Mouse (Mus musculus) gastrocnemius, postnatal 25 days (tissue): Measurements from ENCODE around the gene Ppp1r12b. TPM values are rescaled to one million over a fixed set of nuclear protein-coding genes. Genes with fewer than 3 reads are reported as not detected.

Source experiments
- DNase-seq: peaks from one replicate; pipeline ENCODE4 v3.0.0; 2022
- microRNA-seq, 2 experiments: library from miRNA; unstranded; fragments of <30 nt; microRNA quantifications; one replicate each; pipeline ENCODE4 v1.2.0; 2021; ENCODE audit warnings: borderline replicate concordance in 2 of 2
- total RNA-seq, 2 experiments: library from RNA; stranded (reverse); gene quantifications; 1 replicate in 1 of 2; 2 replicates in 1 of 2; pipeline ENCODE4 v1.2.3; 2021

Ppp1r12b gene
- total RNA-seq, 2 experiments from 2014 or later: 193 to 200 TPM

- DNase-seq: no peak
These were observed 240.7 kb downstream of the Ppp1r12b start for GRCm38 (mm10) chr1:134715092-134715491.

GRCm38 (mm10) chr1:134714166-134714565 is 241.6 kb downstream of the Ppp1r12b start:
- DNase-seq: no peak

- DNase-seq: no peak
These were observed 242.2 kb downstream of the Ppp1r12b start for GRCm38 (mm10) chr1:134713421-134713969.

- DNase-seq: no peak
These were observed 242.9 kb downstream of the Ppp1r12b start for GRCm38 (mm10) chr1:134712781-134713299.

GRCm38 (mm10) chr1:134711653-134712052 is 244.1 kb downstream of the Ppp1r12b start:
- no peak for DNase-seq

GRCm38 (mm10) chr1:134711061-134711460 is 244.7 kb downstream of the Ppp1r12b start:
- DNase-seq: no peak

- no peak for DNase-seq
These were observed 246.1 kb downstream of the Ppp1r12b start for GRCm38 (mm10) chr1:134709411-134710306.

GRCm38 (mm10) chr1:134708801-134709385 is 246.8 kb downstream of the Ppp1r12b start:
- DNase-seq: no peak

- no peak for DNase-seq
These were observed 247.5 kb downstream of the Ppp1r12b start for GRCm38 (mm10) chr1:134708274-134708673.

GRCm38 (mm10) chr1:134707516-134707915 is 248.2 kb downstream of the Ppp1r12b start:
- DNase-seq: no peak

GRCm38 (mm10) chr1:134706549-134706948 is 249.2 kb downstream of the Ppp1r12b start:
- DNase-seq: no peak

Small RNA genes within 50 kb of the gene (microRNA-seq; reads per million reads assigned to microRNA genes)
- gene Gm22232: 0 reads per million in 2 experiments

Other genes starting within 250 kb of the Ppp1r12b start
- 1 to 10 TPM; 6.5 to 8.7 TPM for gene Ube2t, start 6.6 kb upstream of the Ppp1r12b start, total RNA-seq
- under 1 TPM; 0.51 to 0.54 TPM for gene Lgr6, start 149.3 kb upstream of the Ppp1r12b start, total RNA-seq
- under 1 TPM; 0.20 to 0.38 TPM for gene Ptpn7, start 176.8 kb upstream of the Ppp1r12b start, total RNA-seq
- 10 to 100 TPM; 14.9 to 15.7 TPM for gene Arl8a, start 190.9 kb upstream of the Ppp1r12b start, total RNA-seq
- under 1 TPM; 0.59 to 0.83 TPM for gene Gpr37l1, start 211.7 kb upstream of the Ppp1r12b start, total RNA-seq